Mouse (Mus musculus): ENCODE measurements around the gene Hsp90ab1. TPM values are rescaled to one million over a fixed set of nuclear protein-coding genes. Genes with fewer than 3 reads are reported as not detected.

Gene Hsp90ab1
- polyA plus RNA-seq, 2 experiments, result 951 to 1,382 TPM

DNA sequence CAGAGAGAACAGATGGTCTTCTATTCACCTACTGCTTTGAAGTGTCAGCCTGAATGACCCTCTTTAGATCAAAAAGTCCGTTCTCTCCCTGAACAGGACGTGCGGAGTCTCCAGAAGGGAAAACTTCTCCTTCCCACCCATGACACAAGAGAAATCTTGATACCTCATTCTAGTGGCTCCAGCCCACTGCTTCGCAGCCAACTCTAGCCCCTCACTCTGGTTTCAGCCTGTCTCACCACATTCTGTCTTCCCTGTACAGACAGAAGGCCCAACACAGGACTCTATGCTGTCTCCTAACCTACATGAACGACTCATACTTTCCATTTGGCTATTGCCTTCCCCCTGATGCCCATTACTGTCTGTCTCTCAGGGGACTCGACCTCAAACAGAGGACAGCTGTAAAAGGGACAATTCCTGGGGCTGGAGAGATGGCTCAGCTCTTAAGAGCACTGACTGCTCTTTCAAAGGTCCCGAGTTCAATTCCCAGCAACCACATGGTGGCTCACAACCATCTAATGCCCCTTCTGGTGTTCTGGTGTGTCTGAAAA lies 21.7 kb downstream of the Hsp90ab1 start:
- WGBS, result 46% methylated on average over 7 of the region's 7 CpGs
- H3K36me3 ChIP-seq (ENCODE audit: control insufficient read depth, insufficient read depth, low read length), result peaks cover 4% of the 10 kb centered on the region; the same call in 1 of the 2 replicates
- peaks cover 14% of the 10 kb centered on the region for H3K4me1 ChIP-seq (ENCODE audit: control insufficient read depth, insufficient read depth, low read length)
- TF ChIP-seq POLR2A (IDR thresholded peaks at IDR 0.05; ENCODE audit: borderline replicate concordance, extremely low read depth, insufficient read depth, insufficient read length), result no peak
- DNase-seq (ENCODE audit: low spot score) (no peak), ATAC-seq (ENCODE audit: low FRiP score, low read depth) (no peak)
- no peak overlapping the region for H3K27ac ChIP-seq (replicated peaks; ENCODE audit: low read depth, low read length)
- peaks cover 15% of the 10 kb centered on the region for H3K27me3 ChIP-seq (ENCODE audit: control insufficient read depth, insufficient read depth, low read length)
- no peaks in the 10 kb centered on the region for H3K9me3 ChIP-seq (ENCODE audit: control insufficient read depth, low read length)
- no peak overlapping the region for H3K4me3 ChIP-seq (replicated peaks; ENCODE audit: low read length)
- no peak overlapping the region for H3K9ac ChIP-seq (ENCODE audit: low read depth, low read length, severe bottlenecking)
- H3K4me2 ChIP-seq (replicated peaks; ENCODE audit: low read depth, low read length, severe bottlenecking), result no peak overlapping the region

DNA sequence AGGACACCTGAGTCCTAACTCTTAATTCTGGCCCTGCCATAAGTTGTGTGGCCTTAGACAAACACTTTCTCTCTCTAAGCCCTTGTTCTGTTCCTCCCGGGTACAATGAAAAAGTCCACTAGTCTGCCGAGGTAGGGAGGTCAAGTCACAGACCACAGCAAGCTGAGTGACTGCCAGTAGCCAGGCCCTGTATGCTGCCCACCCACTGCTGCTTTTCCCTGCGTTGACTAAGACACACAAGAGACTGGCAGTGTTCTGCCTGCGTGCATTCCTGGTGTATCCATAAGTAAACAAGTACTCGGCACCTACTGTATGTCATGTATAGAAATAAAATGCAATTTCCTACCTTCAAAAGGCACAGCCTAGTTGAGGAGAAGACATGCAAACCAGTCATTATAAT lies 22.8 kb downstream of the Hsp90ab1 start:
- no peak for TF ChIP-seq POLR2A (IDR thresholded peaks at IDR 0.05; ENCODE audit: borderline replicate concordance, extremely low read depth, insufficient read depth, insufficient read length)
- DNase-seq (ENCODE audit: low spot score), result no peak
- H3K4me3 ChIP-seq (replicated peaks; ENCODE audit: low read length), result peak overlapping the region; percentile 79
- H3K4me2 ChIP-seq (replicated peaks; ENCODE audit: low read depth, low read length, severe bottlenecking), result peak overlapping the region; percentile 82
- peaks cover 9% of the 10 kb centered on the region; the same call in 1 of the 2 replicates for H3K36me3 ChIP-seq (ENCODE audit: control insufficient read depth, insufficient read depth, low read length)
- H3K9me3 ChIP-seq (ENCODE audit: control insufficient read depth, low read length), result no peaks in the 10 kb centered on the region
- H3K27me3 ChIP-seq (ENCODE audit: control insufficient read depth, insufficient read depth, low read length), result peaks cover 26% of the 10 kb centered on the region
- H3K27ac ChIP-seq (replicated peaks; ENCODE audit: low read depth, low read length), result no peak overlapping the region
- WGBS, result 30% methylated on average over 5 of the region's 5 CpGs
- peaks cover 9% of the 10 kb centered on the region; the same call in 1 of the 2 replicates for H3K4me1 ChIP-seq (ENCODE audit: control insufficient read depth, insufficient read depth, low read length)
- peak overlapping the region; percentile 87; the same call in 1 of the 2 replicates for H3K9ac ChIP-seq (ENCODE audit: low read depth, low read length, severe bottlenecking)
- no peak for ATAC-seq (ENCODE audit: low FRiP score, low read depth)

DNA sequence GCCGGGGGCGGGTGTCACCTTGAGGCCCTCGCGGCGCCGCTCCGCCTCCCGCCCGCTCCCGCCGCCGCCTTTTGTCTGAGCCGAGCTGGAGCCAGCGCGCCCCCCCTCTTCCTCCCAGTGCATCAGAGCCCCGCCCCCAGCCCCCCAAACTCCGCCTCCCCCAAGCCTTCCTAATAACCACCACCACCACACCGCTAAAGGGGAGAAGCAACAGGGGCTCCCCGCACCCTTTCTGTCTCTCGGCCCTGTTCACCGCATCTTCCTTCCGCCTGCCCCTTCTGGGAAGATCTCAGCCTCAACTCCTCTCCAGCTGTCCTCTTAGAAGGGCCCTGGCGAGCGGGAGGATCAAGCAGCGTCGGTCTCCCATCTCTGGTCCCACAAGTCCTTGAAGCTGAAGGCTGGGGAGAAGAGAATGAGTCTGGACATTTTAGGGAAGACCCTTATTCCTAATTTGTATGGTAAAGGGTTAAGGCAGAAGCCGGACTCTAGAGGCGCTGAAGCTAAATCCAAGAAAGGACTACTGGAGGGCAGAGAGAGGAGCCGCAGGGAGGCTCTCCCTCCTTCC lies 23.4 kb downstream of the Hsp90ab1 start, which contains the start of gene Tmem151b:
Tmem151b (minus strand) TSS at position 61 of the 565 bp plus-strand sequence.
- TF ChIP-seq POLR2A (IDR thresholded peaks at IDR 0.05; ENCODE audit: borderline replicate concordance, extremely low read depth, insufficient read depth, insufficient read length), result no peak
- DNase-seq (ENCODE audit: low spot score), result peak; percentile 69
- peak within 1 kb of the TSS; percentile 65 for H3K27ac ChIP-seq (replicated peaks; ENCODE audit: low read depth, low read length)
- no peaks in the 10 kb centered on the region for H3K9me3 ChIP-seq (ENCODE audit: control insufficient read depth, low read length)
- H3K4me2 ChIP-seq (replicated peaks; ENCODE audit: low read depth, low read length, severe bottlenecking), result peak within 1 kb of the TSS; percentile 82
- peak within 1 kb of the TSS; percentile 87 for H3K9ac ChIP-seq (ENCODE audit: low read depth, low read length, severe bottlenecking)
- WGBS, result 1% methylated on average over 17 of the region's 29 CpGs
- peak; percentile 53 for ATAC-seq (ENCODE audit: low FRiP score, low read depth)
- H3K36me3 ChIP-seq (ENCODE audit: control insufficient read depth, insufficient read depth, low read length), result peaks cover 12% of the 10 kb centered on the region; the same call in 1 of the 2 replicates
- peaks cover 31% of the 10 kb centered on the region for H3K27me3 ChIP-seq (ENCODE audit: control insufficient read depth, insufficient read depth, low read length)
- peak within 1 kb of the TSS; percentile 79 for H3K4me3 ChIP-seq (replicated peaks; ENCODE audit: low read length)
- peaks cover 9% of the 10 kb centered on the region; the same call in 1 of the 2 replicates for H3K4me1 ChIP-seq (ENCODE audit: control insufficient read depth, insufficient read depth, low read length)

DNA sequence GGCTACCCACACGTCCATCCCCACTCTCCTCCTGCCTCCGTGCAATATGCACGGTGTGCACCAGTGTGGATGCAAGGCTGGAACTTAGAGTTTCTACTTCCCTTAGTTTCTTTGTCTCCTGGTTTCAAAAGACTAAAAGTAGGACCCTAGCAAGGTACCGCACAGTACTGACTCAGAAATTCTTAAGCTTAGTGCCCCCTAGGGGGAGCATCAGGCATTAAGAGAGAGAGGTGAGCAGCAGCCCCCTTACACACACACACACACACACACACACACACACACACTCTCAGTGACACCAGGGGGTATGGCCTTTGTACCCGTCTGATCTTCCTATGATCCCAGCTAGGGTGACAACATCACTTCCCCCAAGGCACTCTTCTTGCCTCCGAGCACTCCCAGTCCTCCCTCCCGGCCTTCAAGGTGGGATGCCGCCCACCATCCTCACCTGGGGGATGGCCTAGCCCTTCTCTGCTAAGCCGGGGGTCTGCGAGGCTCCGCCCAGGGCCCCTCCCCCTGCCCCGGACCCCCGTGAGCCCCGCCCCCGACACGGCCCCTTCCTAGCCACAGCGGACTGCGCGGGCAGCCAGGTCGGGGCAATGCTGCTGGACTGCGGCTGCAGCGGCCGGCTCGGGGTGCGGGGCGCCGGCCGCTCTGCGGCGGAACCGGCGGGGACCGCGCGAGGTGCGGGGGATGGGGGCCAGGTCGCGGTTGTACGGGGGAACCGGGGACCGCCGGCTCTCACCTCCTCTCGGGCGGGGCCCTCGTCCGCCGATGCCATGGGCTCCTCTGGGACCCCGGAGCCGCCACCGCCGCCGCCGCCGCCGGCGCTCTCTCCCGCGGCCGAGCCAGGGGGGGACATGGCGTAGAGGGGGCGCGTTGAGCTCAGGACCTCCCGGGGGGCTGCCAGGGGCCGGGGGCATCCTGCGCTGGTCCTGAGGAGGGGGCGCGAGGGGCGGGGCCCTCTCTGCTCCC lies 24.2 kb downstream of the Hsp90ab1 start:
- DNase-seq (ENCODE audit: low spot score) (no peak), ATAC-seq (ENCODE audit: low FRiP score, low read depth) (peak; percentile 39)
- 4% methylated on average over 38 of the region's 68 CpGs for WGBS
- peaks cover 9% of the 10 kb centered on the region; the same call in 1 of the 2 replicates for H3K4me1 ChIP-seq (ENCODE audit: control insufficient read depth, insufficient read depth, low read length)
- peak overlapping the region; percentile 79 for H3K4me3 ChIP-seq (replicated peaks; ENCODE audit: low read length)
- H3K9me3 ChIP-seq (ENCODE audit: control insufficient read depth, low read length), result no peaks in the 10 kb centered on the region
- H3K27ac ChIP-seq (replicated peaks; ENCODE audit: low read depth, low read length), result peak overlapping the region; percentile 65
- no peak for TF ChIP-seq POLR2A (IDR thresholded peaks at IDR 0.05; ENCODE audit: borderline replicate concordance, extremely low read depth, insufficient read depth, insufficient read length)
- H3K9ac ChIP-seq (ENCODE audit: low read depth, low read length, severe bottlenecking), result peak overlapping the region; percentile 87
- H3K4me2 ChIP-seq (replicated peaks; ENCODE audit: low read depth, low read length, severe bottlenecking), result peak overlapping the region; percentile 82
- H3K36me3 ChIP-seq (ENCODE audit: control insufficient read depth, insufficient read depth, low read length), result peaks cover 15% of the 10 kb centered on the region; the same call in 1 of the 2 replicates
- H3K27me3 ChIP-seq (ENCODE audit: control insufficient read depth, insufficient read depth, low read length), result peaks cover 40% of the 10 kb centered on the region

Measured in limb, embryonic 14.5 days (tissue).